Comparison of ENCODE assay signal across 8 mouse cellular contexts in the genomic region with DNA sequence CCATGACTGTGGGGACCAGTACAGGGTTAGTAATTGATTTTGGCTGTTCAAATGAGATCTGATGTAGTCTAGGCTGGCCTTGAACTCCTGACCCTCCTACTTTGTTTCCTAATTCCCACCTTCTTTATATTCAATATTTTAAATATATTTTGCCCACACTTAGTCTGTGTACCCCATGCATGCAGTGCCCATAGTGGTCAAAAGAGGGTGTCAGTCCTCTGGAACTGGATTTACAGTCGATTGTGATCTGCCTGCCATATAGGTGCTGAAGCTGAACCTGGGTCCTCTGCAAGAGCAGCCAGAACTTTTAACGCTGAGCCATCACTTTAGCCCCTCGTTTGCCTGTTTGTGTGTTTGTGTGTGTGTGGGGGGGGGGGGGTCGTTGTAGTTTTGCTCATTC. TPM values are rescaled to one million over a fixed set of nuclear protein-coding genes. Genes with fewer than 3 reads are reported as not detected.
A peak's percentile ranks its signal among the peaks of the same experiment; 100 is the strongest.
DNase-seq lines count a peak whose midpoint lies in the region; ATAC-seq lines count a peak whose summit lies in the region.
"Had no signal": no experiment of that assay in that cellular context is flagged by ENCODE, and none has a peak within 500 bp of the region (broad histone marks: within the 10 kb centered on the region; RNA-seq: fewer than 3 reads in every experiment).

No protein-coding gene starts in this region.

- peak overlapping the region; percentile 72 for H3K4me2 ChIP-seq in embryonic facial prominence, embryonic 14.5 days (ENCODE audit: low read depth, low read length)
- H3K4me2 ChIP-seq in intestine, embryonic 16.5 days (ENCODE audit: low read depth, low read length): peak overlapping the region; percentile 77
- peak overlapping the region; percentile 63 for H3K4me2 ChIP-seq in neural tube, embryonic 13.5 days

- H3K36me3 ChIP-seq in embryonic facial prominence, embryonic 14.5 days (ENCODE audit: control insufficient read depth, insufficient read depth, low read length): peaks cover 35% of the 10 kb centered on the region
- H3K36me3 ChIP-seq in intestine, embryonic 16.5 days (ENCODE audit: control insufficient read depth, insufficient read depth, low read length): peaks cover 5% of the 10 kb centered on the region
- peaks cover 19% of the 10 kb centered on the region for H3K36me3 ChIP-seq in neural tube, embryonic 13.5 days

- whole genome bisulfite sequencing in embryonic facial prominence, embryonic 14.5 days: 18% methylated on average over 4 of the region's 4 CpGs
- WGBS in intestine, embryonic 16.5 days: 24% methylated on average over 4 of the region's 4 CpGs
- WGBS in neural tube, embryonic 13.5 days: 30% methylated on average over 4 of the region's 4 CpGs

- no peaks in the 10 kb centered on the region for H3K27me3 ChIP-seq in embryonic facial prominence, embryonic 14.5 days (replicated peaks; ENCODE audit: control insufficient read depth, insufficient read depth, low read length)
- H3K27me3 ChIP-seq in intestine, embryonic 16.5 days (replicated peaks; ENCODE audit: control insufficient read depth, insufficient read depth, low read length): no peaks in the 10 kb centered on the region
- H3K27me3 ChIP-seq in neural tube, embryonic 13.5 days: no peaks in the 10 kb centered on the region

- peak overlapping the region; percentile 40; the same call in 1 of the 2 replicates for H3K9ac ChIP-seq in embryonic facial prominence, embryonic 14.5 days (ENCODE audit: low read depth, low read length)
- 0 out of 2 replicates have a peak overlapping the region, but pooled peaks have one; percentile 42 for H3K9ac ChIP-seq in intestine, embryonic 16.5 days (ENCODE audit: low read depth, low read length)
- H3K9ac ChIP-seq in neural tube, embryonic 13.5 days: peak overlapping the region; percentile 71

- no peak for ATAC-seq in embryonic facial prominence, embryonic 14.5 days (ENCODE audit: low read depth)
- no peak for ATAC-seq in intestine, embryonic 16.5 days
- peak; percentile 1; the same call in 1 of the 2 replicates for ATAC-seq in neural tube, embryonic 13.5 days (ENCODE audit: low read depth)

- peak; percentile 38 for DNase-seq in lung, postnatal 10 days
- no peak for DNase-seq in lung, adult 18-20 months
- no peak for DNase-seq in embryonic facial prominence, embryonic 14.5 days (ENCODE audit: low spot score)
- no peak for DNase-seq in spleen, postnatal 36 days (ENCODE audit: low spot score in 2 of 2)
- DNase-seq in layer of hippocampus, adult 8-10 months (ENCODE audit: low spot score in 2 of 2): no peak

- peak overlapping the region; percentile 80 for H3K27ac ChIP-seq in embryonic facial prominence, embryonic 14.5 days (replicated peaks; ENCODE audit: low read depth, low read length)
- peak overlapping the region; percentile 45; the same call in 1 of the 2 replicates for H3K27ac ChIP-seq in intestine, embryonic 16.5 days (ENCODE audit: low read length)
- peak overlapping the region; percentile 93 for H3K27ac ChIP-seq in neural tube, embryonic 13.5 days (replicated peaks)

- no peaks in the 10 kb centered on the region for H3K9me3 ChIP-seq in embryonic facial prominence, embryonic 14.5 days (ENCODE audit: control insufficient read depth, low read length)
- H3K9me3 ChIP-seq in intestine, embryonic 16.5 days (ENCODE audit: control insufficient read depth, low read length): no peaks in the 10 kb centered on the region
- H3K9me3 ChIP-seq in neural tube, embryonic 13.5 days: no peaks in the 10 kb centered on the region

- peak overlapping the region; percentile 47 for H3K4me3 ChIP-seq in embryonic facial prominence, embryonic 14.5 days (ENCODE audit: low read depth, low read length)
- H3K4me3 ChIP-seq in intestine, embryonic 16.5 days (ENCODE audit: low read length): peak overlapping the region; percentile 55; the same call in 1 of the 2 replicates
- H3K4me3 ChIP-seq in neural tube, embryonic 13.5 days: peak overlapping the region; percentile 48

- H3K4me1 ChIP-seq in embryonic facial prominence, embryonic 14.5 days (ENCODE audit: control insufficient read depth, insufficient read depth, low read length): peaks cover 4% of the 10 kb centered on the region
- H3K4me1 ChIP-seq in intestine, embryonic 16.5 days (ENCODE audit: control insufficient read depth, insufficient read depth, low read length): peaks cover 8% of the 10 kb centered on the region; the same call in 1 of the 2 replicates
- H3K4me1 ChIP-seq in neural tube, embryonic 13.5 days (replicated peaks): peaks cover 26% of the 10 kb centered on the region

RNA-seq across cellular contexts. Expression of a gene that starts 11.0 kb away (rescaled TPM):
- polyA plus RNA-seq in embryonic facial prominence, embryonic 14.5 days (2014; fragmentation: Nextera tagmentation; extraction: Ambion mirVana): 9.1 and 9.2 TPM in 2 replicates
- polyA plus RNA-seq in intestine, embryonic 16.5 days (2015; fragmentation: Nextera tagmentation; extraction: Ambion mirVana): 10.8 and 11.0 TPM in 2 replicates
- polyA plus RNA-seq in neural tube, embryonic 13.5 days (2015; fragmentation: Nextera tagmentation; extraction: Ambion mirVana): 17.7 and 18.1 TPM in 2 replicates
- 10 to 100 TPM; 13.3 to 15.1 (median 14.4) TPM for total RNA-seq in layer of hippocampus, adult 8-10 months (2022)

RNA-seq across cellular contexts. Expression of a gene that starts 12.5 kb away (rescaled TPM):
- 1.7 and 2.6 TPM in 2 replicates for polyA plus RNA-seq in embryonic facial prominence, embryonic 14.5 days (2014; fragmentation: Nextera tagmentation; extraction: Ambion mirVana)
- polyA plus RNA-seq in intestine, embryonic 16.5 days (2015; fragmentation: Nextera tagmentation; extraction: Ambion mirVana): 1.5 and 2.1 TPM in 2 replicates
- 2.1 and 2.3 TPM in 2 replicates for polyA plus RNA-seq in neural tube, embryonic 13.5 days (2015; fragmentation: Nextera tagmentation; extraction: Ambion mirVana)
- under 1 TPM; 0.18 to 0.57 (median 0.31) TPM for total RNA-seq in layer of hippocampus, adult 8-10 months (2022)
- polyA plus RNA-seq: erythroblast, embryonic 14.5 days had no signal

RNA-seq across cellular contexts. Expression of a gene that starts 18.4 kb away (rescaled TPM):
- 11.1 and 13.2 TPM in 2 replicates for polyA plus RNA-seq in embryonic facial prominence, embryonic 14.5 days (2014; fragmentation: Nextera tagmentation; extraction: Ambion mirVana)
- 10.5 and 11.1 TPM in 2 replicates for polyA plus RNA-seq in intestine, embryonic 16.5 days (2015; fragmentation: Nextera tagmentation; extraction: Ambion mirVana)
- polyA plus RNA-seq in neural tube, embryonic 13.5 days (2015; fragmentation: Nextera tagmentation; extraction: Ambion mirVana): 21.7 and 22.2 TPM in 2 replicates
- total RNA-seq in layer of hippocampus, adult 8-10 months (2022): 10 to 100 TPM; 18.6 to 20.9 (median 20.4) TPM

RNA-seq across cellular contexts. Expression of a gene that starts 18.9 kb away (rescaled TPM):
- 130 and 131 TPM in 2 replicates for polyA plus RNA-seq in embryonic facial prominence, embryonic 14.5 days (2014; fragmentation: Nextera tagmentation; extraction: Ambion mirVana)
- 119 and 132 TPM in 2 replicates for polyA plus RNA-seq in intestine, embryonic 16.5 days (2015; fragmentation: Nextera tagmentation; extraction: Ambion mirVana)
- 108 and 118 TPM in 2 replicates for polyA plus RNA-seq in neural tube, embryonic 13.5 days (2015; fragmentation: Nextera tagmentation; extraction: Ambion mirVana)
- total RNA-seq in layer of hippocampus, adult 8-10 months (2022): 10 to 100 TPM; 75.6 to 82.3 (median 78.2) TPM

RNA-seq across cellular contexts. Expression of a gene that starts 35.3 kb away (rescaled TPM):
- 0.37 and 0.60 TPM in 2 replicates for polyA plus RNA-seq in embryonic facial prominence, embryonic 14.5 days (2014; fragmentation: Nextera tagmentation; extraction: Ambion mirVana)
- polyA plus RNA-seq in intestine, embryonic 16.5 days (2015; fragmentation: Nextera tagmentation; extraction: Ambion mirVana): 3.1 and 3.6 TPM in 2 replicates
- polyA plus RNA-seq in neural tube, embryonic 13.5 days (2015; fragmentation: Nextera tagmentation; extraction: Ambion mirVana): 1.3 and 1.4 TPM in 2 replicates
- 1 to 10 TPM; 1.0 to 1.5 (median 1.2) TPM for total RNA-seq in layer of hippocampus, adult 8-10 months (2022)
- polyA plus RNA-seq: erythroblast, embryonic 14.5 days had no signal
